Mouse (Mus musculus) cerebellum, postnatal 36 days (tissue): ENCODE results near the gene Map1lc3b.
"Not testable (repeated sequence)": the region's sequence is repeated elsewhere in the genome, so short reads cannot be mapped to it uniquely, and the experiment has no call there.

Experiments
- DNase-seq, 2 experiments: peaks; one replicate each; pipeline ENCODE4 v3.0.0; 2021 to 2022; ENCODE audit warnings: mixed read lengths in 2 of 2

Map1lc3b gene

GRCm38 (mm10) chr8:121573275-121573674, 16.9 kb upstream of the Map1lc3b start:
- DNase-seq: peak; percentile 61 to 65

DNA sequence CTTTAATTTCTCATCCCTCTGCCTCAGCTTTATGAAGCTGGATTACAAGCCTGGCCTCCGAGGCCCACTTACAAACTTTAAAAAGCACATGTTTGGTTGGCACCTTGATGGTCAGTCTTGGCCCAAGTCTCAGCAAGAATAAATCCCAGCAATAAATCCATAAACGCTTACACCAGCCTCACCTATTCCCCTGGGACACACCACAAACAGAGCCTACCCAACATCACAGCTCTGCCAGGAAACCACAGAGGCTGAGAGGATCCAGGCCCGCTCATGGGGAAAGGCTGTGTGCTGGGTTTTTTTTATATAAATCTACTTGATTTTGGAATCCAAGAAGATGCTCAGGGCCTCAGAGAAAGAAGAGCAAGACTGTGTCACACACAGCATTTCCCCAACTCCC, 14.5 kb upstream of the Map1lc3b start:
- DNase-seq: no peak

GRCm38 (mm10) chr8:121577751-121578675, 12.1 kb upstream of the Map1lc3b start:
- DNase-seq: peak in 1 of 2 experiments; percentile 17

DNA sequence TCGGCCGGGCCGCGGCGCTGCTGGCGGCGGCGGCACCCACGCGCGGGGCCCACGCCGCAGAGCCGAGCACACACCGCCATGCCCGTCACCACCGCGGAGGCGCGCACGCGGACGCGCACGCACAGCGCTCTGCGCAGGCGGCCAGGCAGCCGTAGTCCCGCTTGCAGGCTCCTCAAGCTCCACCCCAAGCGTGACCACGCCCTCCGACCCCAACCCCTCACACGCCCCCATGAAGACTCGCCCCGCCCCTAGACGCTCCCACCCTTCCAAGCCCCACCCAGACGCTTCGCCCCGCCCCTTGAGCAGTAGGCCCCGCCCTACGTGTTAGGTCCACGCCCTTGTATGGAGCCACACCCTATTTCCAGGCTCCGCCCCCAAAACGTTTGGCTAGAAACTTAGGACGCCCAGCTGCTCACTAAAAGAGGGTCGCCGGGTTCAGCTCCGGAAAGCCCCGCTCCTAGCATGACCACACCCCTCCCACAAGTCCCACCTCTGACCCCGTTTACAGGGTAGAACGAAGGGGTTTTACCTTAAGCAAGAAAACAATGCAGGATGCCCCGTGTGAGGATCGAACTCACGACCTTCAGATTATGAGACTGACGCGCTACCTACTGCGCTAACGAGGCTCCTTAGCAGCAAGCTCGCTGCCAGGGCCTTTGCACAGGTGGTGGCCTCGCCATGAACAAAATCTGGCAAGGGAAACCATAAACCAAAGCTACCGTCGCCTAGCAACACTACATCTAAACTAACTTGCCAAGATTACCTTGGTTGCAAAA, 11.3 kb upstream of the Map1lc3b start, which contains the start of gene Fbxo31:
TSS of gene Fbxo31 (minus strand) at position 131 of the 776 bp plus-strand sequence.
- DNase-seq: peak; percentile 94 to 95

DNA sequence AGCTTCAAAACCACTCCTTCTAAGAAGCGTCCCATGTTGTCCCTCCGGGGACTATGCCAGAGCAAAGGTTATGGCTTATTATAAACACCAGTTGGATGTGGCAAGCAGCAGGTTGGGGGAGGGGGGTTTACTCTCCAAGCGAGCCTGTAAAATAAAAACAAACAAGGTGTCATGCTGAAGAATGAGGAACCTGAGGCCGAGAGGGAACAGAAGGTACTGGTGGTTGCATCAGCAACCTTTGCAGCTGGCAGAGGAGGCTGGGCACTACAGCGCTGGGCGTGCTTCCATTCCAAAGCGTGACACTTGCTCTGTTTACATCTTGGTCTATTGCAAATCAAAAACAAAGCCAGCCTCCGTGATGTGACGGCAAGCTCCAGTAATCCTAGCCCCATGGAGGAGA, 9.7 kb upstream of the Map1lc3b start:
- no peak for DNase-seq

- DNase-seq: peak in 1 of 2 experiments; percentile 1
These were observed 6.5 kb upstream of the Map1lc3b start for GRCm38 (mm10) chr8:121583653-121584052.

GRCm38 (mm10) chr8:121584730-121585129, 5.4 kb upstream of the Map1lc3b start:
- peak in 1 of 2 experiments; percentile 15 for DNase-seq

- peak; percentile 100 for DNase-seq
These were observed 4.9 kb upstream of the Map1lc3b start for GRCm38 (mm10) chr8:121585159-121585825.

DNA sequence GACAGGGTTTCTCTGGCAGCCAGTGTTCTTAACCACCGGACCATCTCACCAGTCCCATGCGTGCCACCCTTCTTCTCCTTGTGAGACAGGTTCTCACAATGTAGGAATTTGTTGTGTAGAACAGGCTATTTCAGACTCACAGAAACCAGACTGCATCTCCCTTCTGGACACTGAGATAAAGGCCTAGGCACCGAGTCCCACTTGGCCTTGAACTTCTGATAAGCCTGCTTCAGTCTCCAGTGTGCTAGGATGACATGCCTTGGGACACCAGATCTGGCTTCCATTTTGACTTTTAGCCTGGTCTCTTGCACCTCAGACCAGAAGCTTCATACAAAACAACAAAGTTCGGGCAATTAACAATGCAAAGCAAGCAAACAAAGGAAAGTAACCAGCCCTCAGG, 1.4 kb upstream of the Map1lc3b start:
- DNase-seq: peak in 1 of 2 experiments; percentile 1

- DNase-seq: peak in 1 of 2 experiments; percentile 8
These were observed 895 bp upstream of the Map1lc3b start for GRCm38 (mm10) chr8:121589205-121589726.

GRCm38 (mm10) chr8:121591178-121592066, 1.3 kb downstream of the Map1lc3b start:
- DNase-seq: peak; percentile 20 to 26

- DNase-seq: no peak
These were observed 3.1 kb downstream of the Map1lc3b start for GRCm38 (mm10) chr8:121593293-121593692.

GRCm38 (mm10) chr8:121593983-121594382, 3.8 kb downstream of the Map1lc3b start:
- DNase-seq: no peak

GRCm38 (mm10) chr8:121597492-121597891, 7.3 kb downstream of the Map1lc3b start:
- DNase-seq: not testable (repeated sequence)

GRCm38 (mm10) chr8:121598190-121598589, 8.0 kb downstream of the Map1lc3b start:
- DNase-seq: no peak

GRCm38 (mm10) chr8:121598892-121599291, 8.7 kb downstream of the Map1lc3b start:
- DNase-seq: peak; percentile 86 to 92

DNA sequence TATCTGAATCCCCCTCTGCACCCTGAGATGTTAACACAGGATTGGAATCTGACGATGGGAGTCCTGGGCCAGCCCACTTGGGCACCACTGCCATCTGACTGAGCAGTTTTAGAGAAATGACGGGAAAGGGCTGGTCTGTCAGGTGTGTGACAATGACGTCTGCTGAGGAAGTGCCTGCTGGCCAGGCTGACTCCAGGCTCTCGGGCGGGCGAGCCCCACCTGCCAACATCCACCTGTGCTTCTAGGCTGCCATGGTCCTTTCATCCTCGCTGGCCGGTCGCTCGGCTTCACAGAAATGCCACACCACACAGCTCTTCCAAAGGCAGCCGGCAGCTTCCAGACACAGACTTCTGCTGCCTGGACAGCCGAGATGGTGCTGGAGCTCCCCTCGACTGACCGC, 9.7 kb downstream of the Map1lc3b start:
- DNase-seq: no peak

DNA sequence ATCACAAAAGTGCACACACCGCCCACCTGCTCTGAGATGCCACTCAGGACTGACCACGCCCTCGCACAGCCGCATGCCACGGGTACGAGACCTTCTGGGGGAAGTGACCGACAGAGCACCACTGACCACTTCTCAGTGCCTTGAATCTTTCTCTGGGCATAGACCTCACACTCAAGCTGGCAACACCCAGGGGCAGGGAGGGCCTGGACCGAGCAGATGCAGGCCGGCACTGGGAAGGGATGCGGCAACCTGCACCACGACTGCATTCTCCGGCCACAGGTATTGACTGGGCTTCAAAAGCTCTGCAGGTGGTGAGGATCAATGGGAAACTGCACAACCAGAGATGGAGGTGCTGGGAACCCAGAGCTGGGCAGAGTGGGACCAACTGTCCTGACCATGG, 12.2 kb downstream of the Map1lc3b start:
- no peak for DNase-seq

DNA sequence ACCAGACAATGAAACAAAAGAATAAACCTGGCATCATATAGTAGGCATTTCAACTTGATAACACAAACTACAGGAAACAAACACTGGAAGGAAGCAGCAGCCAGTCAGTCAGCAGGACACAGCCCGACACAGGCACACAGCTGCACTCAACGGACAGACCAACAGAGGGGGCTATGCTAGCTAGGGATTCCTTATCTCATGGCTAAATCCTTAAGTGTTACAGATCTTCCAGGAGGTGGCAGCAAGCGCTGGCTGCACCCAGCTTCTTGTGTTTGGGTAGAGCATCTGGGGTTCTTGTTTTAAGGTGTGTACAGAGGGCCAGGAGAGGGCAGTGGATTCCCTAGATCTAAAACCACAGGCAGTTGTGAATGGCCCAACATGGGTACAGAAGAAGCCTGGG, 12.7 kb downstream of the Map1lc3b start:
- DNase-seq: peak; percentile 66 to 68

GRCm38 (mm10) chr8:121603801-121604200, 13.6 kb downstream of the Map1lc3b start:
- no peak for DNase-seq

DNA sequence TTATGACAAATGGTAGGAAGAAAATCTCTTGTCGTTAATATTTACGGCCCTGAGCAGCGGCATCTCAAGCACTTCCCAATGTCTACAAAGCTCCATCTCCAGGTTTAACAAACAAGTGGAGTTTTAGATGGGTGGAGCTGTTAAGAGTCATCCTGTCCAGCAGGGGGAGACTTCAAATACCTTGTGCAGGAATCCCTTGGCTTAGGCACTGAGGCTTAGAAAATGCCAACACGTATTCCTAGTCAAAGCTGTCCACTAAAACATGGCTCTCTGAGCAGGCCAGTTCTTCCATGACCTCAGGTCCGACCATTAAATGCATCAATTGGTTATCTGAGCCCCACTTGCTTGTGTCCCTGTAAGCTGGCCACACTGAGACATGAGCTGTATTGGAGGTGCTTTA, 17.5 kb downstream of the Map1lc3b start:
- no peak for DNase-seq

DNA sequence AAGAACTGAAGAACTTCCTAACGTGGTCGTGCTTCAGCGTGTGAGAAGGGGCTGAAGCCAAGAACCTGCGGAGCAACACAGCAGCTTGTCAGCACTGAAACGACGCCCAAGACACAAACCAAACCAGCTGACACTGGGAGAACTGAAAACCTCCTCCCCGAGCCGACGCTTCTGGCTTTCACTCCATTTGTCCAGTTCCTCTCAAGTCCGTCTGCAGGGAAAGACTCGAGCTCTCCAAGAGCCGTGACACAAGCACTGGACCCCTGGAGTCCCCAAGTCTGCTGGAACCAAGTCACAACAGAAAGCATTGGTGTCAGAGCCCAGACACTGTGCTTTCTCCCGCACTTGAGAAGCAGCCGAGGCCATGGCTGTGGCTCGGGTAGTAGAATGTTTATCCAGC, 19.1 kb downstream of the Map1lc3b start:
- no peak for DNase-seq
